Mouse (Mus musculus) stomach, embryonic 14.5 days (tissue): ENCODE data around the gene Mylpf. TPM values are rescaled to one million over a fixed set of nuclear protein-coding genes. Genes with fewer than 3 reads are reported as not detected.
A peak's percentile ranks its signal among the peaks of the same experiment; 100 is the strongest.

Experiments used
- ATAC-seq: fragments of 200-750 bp; cut with Nextera tagmentation; 2 replicates; pipeline ENCODE4 v1.8.0; 2017; ENCODE audit warnings: low read depth, moderate TSS enrichment; ENCODE audit not compliant: insufficient number of reproducible peaks, insufficient read depth, low FRiP score
- H3K27ac ChIP-seq: fragments of 300-500 bp; sonication (generic); 2 replicates; pipeline ENCODE4 v1.5.1; 2014; ENCODE audit warnings: mild to moderate bottlenecking, low read length, moderate library complexity, mixed read lengths
- H3K27me3 ChIP-seq: fragments of 300-500 bp; sonication (generic); 2 replicates; pipeline ENCODE4 v1.6.1; 2014; ENCODE audit warnings: low read length, control low read depth, mixed read lengths; ENCODE audit not compliant: control insufficient read depth, insufficient read depth
- H3K36me3 ChIP-seq: fragments of 300-500 bp; sonication (generic); 2 replicates; pipeline ENCODE4 v1.6.1; 2014; ENCODE audit warnings: mild to moderate bottlenecking, control low read depth, low read length, moderate library complexity, mixed read lengths; ENCODE audit not compliant: control insufficient read depth, insufficient read depth
- H3K4me1 ChIP-seq: fragments of 300-500 bp; sonication (generic); 2 replicates; pipeline ENCODE4 v1.6.1; 2014; ENCODE audit warnings: low read length, control low read depth, mixed read lengths; ENCODE audit not compliant: control insufficient read depth, insufficient read depth
- H3K4me2 ChIP-seq: fragments of 300-500 bp; sonication (generic); replicated peaks from 2 replicates; pipeline ENCODE4 v1.6.1; 2014; ENCODE audit warnings: low read depth, low read length, control low read depth
- H3K4me3 ChIP-seq: fragments of 300-500 bp; sonication (generic); 2 replicates; pipeline ENCODE4 v1.5.1; 2014; ENCODE audit warnings: low read depth, low read length, control low read depth
- H3K9ac ChIP-seq: fragments of 300-500 bp; sonication (generic); replicated peaks from 2 replicates; pipeline ENCODE4 v1.6.1; 2014; ENCODE audit warnings: low read depth, mild to moderate bottlenecking, control low read depth, low read length, moderate library complexity, mixed read lengths
- H3K9me3 ChIP-seq: fragments of 300-500 bp; sonication (generic); 2 replicates; pipeline ENCODE4 v1.6.1; 2016; ENCODE audit warnings: low read depth, low read length, control low read depth; ENCODE audit not compliant: control insufficient read depth
- WGBS: fragments of 180-500 bp; shearing (Covaris S2); extraction: QIAGEN DNeasy Blood & Tissue Kit; methylation state at CpG from one replicate; pipeline ENCODE4 v1.1.7; 2014; 5-methylcytosine and 5-hydroxymethylcytosine counted together
- polyA plus RNA-seq: library from polyadenylated mRNA; unstranded; fragments of >200 nt; fragmentation: Nextera tagmentation; extraction: Ambion mirVana; gene quantifications from 2 replicates; pipeline ENCODE4 v1.2.1, GENCODE M21; 2014

Gene Mylpf
- polyA plus RNA-seq, 1 experiment from 2014 or later, result 9.7 TPM

GRCm38 (mm10) chr7:127228615-127229303 is 20.1 kb downstream of the Mylpf start:
- no peak for ATAC-seq
- H3K4me2 ChIP-seq, result no peak overlapping the region
- no peaks in the 10 kb centered on the region for H3K27me3 ChIP-seq
- H3K27ac ChIP-seq, result no peak overlapping the region
- H3K36me3 ChIP-seq, result peaks cover 20% of the 10 kb centered on the region
- 64% methylated on average over 4 of the region's 4 CpGs for WGBS
- H3K9me3 ChIP-seq, result no peaks in the 10 kb centered on the region
- no peak overlapping the region for H3K4me3 ChIP-seq
- H3K9ac ChIP-seq, result no peak overlapping the region
- H3K4me1 ChIP-seq, result peaks cover 18% of the 10 kb centered on the region; the same call in 1 of the 2 replicates

GRCm38 (mm10) chr7:127231376-127231775 is 22.7 kb downstream of the Mylpf start:
- WGBS, result 46% methylated on average over 3 of the region's 3 CpGs
- peaks cover 38% of the 10 kb centered on the region for H3K36me3 ChIP-seq
- no peaks in the 10 kb centered on the region for H3K9me3 ChIP-seq
- H3K4me3 ChIP-seq, result peak overlapping the region; percentile 74
- peak overlapping the region; percentile 98; the same call in 1 of the 2 replicates for H3K27ac ChIP-seq
- H3K4me2 ChIP-seq, result peak overlapping the region; percentile 76
- peaks cover 22% of the 10 kb centered on the region; the same call in 1 of the 2 replicates for H3K4me1 ChIP-seq
- H3K27me3 ChIP-seq, result no peaks in the 10 kb centered on the region
- no peak for ATAC-seq
- H3K9ac ChIP-seq, result peak overlapping the region; percentile 74; the same call in 1 of the 2 replicates

- H3K27me3 ChIP-seq, result no peaks in the 10 kb centered on the region
- H3K9ac ChIP-seq, result peak overlapping the region; percentile 74
- H3K9me3 ChIP-seq, result no peaks in the 10 kb centered on the region
- peak overlapping the region; percentile 98 for H3K27ac ChIP-seq
- peaks cover 44% of the 10 kb centered on the region for H3K36me3 ChIP-seq
- no peak for ATAC-seq
- H3K4me3 ChIP-seq, result peak overlapping the region; percentile 74
- peak overlapping the region; percentile 76 for H3K4me2 ChIP-seq
- WGBS, result 5% methylated on average over 20 of the region's 20 CpGs
- H3K4me1 ChIP-seq, result peaks cover 22% of the 10 kb centered on the region; the same call in 1 of the 2 replicates
Observed at GRCm38 (mm10) chr7:127231826-127232621, 23.3 kb downstream of the Mylpf start.

- peaks cover 52% of the 10 kb centered on the region for H3K36me3 ChIP-seq
- peaks cover 22% of the 10 kb centered on the region; the same call in 1 of the 2 replicates for H3K4me1 ChIP-seq
- ATAC-seq, result peak; percentile 92
- H3K4me3 ChIP-seq, result peak within 1 kb of the TSS; percentile 74
- WGBS, result under 1% methylated on average over 64 of the region's 64 CpGs
- H3K27ac ChIP-seq, result peak within 1 kb of the TSS; percentile 98
- no peaks in the 10 kb centered on the region for H3K27me3 ChIP-seq
- H3K4me2 ChIP-seq, result peak within 1 kb of the TSS; percentile 76
- H3K9me3 ChIP-seq, result no peaks in the 10 kb centered on the region
- H3K9ac ChIP-seq, result peak within 1 kb of the TSS; percentile 74
Observed at GRCm38 (mm10) chr7:127232622-127233367, 24.1 kb downstream of the Mylpf start, which contains the start of the genes Zfp553 and Sept1. Zfp553 (plus strand) TSS chr7:127233061. Sept1 (minus strand) TSS chr7:127233130.

- Histone ChIP-seq H3K4me3 (peak overlapping the region; percentile 74), H3K4me2 (peak overlapping the region; percentile 45), H3K4me1 (peaks cover 22% of the 10 kb centered on the region; the same call in 1 of the 2 replicates), H3K9me3 (no peaks in the 10 kb centered on the region), H3K36me3 (peaks cover 57% of the 10 kb centered on the region), H3K27ac (peak overlapping the region; percentile 98), H3K27me3 (no peaks in the 10 kb centered on the region), H3K9ac (peak overlapping the region; percentile 74)
- ATAC-seq, result peak; percentile 50; the same call in 1 of the 2 replicates
- WGBS, result under 1% methylated on average over 27 of the region's 27 CpGs
Observed at GRCm38 (mm10) chr7:127233368-127233749, 24.7 kb downstream of the Mylpf start.

- Histone ChIP-seq H3K9me3 (no peaks in the 10 kb centered on the region), H3K36me3 (peaks cover 60% of the 10 kb centered on the region), H3K9ac (peak overlapping the region; percentile 74), H3K27ac (peak overlapping the region; percentile 98), H3K4me1 (peaks cover 22% of the 10 kb centered on the region; the same call in 1 of the 2 replicates), H3K4me3 (peak overlapping the region; percentile 74), H3K27me3 (no peaks in the 10 kb centered on the region), H3K4me2 (peak overlapping the region; percentile 45)
- WGBS, result 2% methylated on average over 9 of the region's 9 CpGs
- no peak for ATAC-seq
Observed at GRCm38 (mm10) chr7:127233765-127234164, 25.1 kb downstream of the Mylpf start.

- no peaks in the 10 kb centered on the region for H3K9me3 ChIP-seq
- 97% methylated on average over 2 of the region's 2 CpGs for WGBS
- no peak overlapping the region for H3K4me3 ChIP-seq
- no peaks in the 10 kb centered on the region for H3K27me3 ChIP-seq
- no peak overlapping the region for H3K4me2 ChIP-seq
- H3K4me1 ChIP-seq, result peaks cover 22% of the 10 kb centered on the region; the same call in 1 of the 2 replicates
- H3K27ac ChIP-seq, result no peak overlapping the region
- no peak for ATAC-seq
- H3K36me3 ChIP-seq, result peaks cover 55% of the 10 kb centered on the region
- H3K9ac ChIP-seq, result no peak overlapping the region
Observed at GRCm38 (mm10) chr7:127234777-127235176, 26.1 kb downstream of the Mylpf start.
